Comparison of ENCODE assay signal across 12 mouse cellular contexts in genomic region chr5:151151549-151151948, GRCm38 (mm10).
DNase-seq lines count a peak whose midpoint lies in the region; ATAC-seq and TF ChIP-seq lines count a peak whose summit lies in the region.
"Had no signal": no experiment of that assay in that cellular context is flagged by ENCODE, and none has a peak within 500 bp of the region (broad histone marks: within the 10 kb centered on the region; RNA-seq: fewer than 3 reads in every experiment).

No protein-coding gene starts in this region.

- no peaks in the 10 kb centered on the region for H3K9me3 ChIP-seq in liver, postnatal 0 days (ENCODE audit: low read length)
- H3K9me3 ChIP-seq: limb, embryonic 12.5 days had no signal

- no peak for ATAC-seq in liver, postnatal 0 days

- DNase-seq in gastrocnemius, adult 2 months: peak; percentile 27
- DNase-seq in gastrocnemius, postnatal 10 days: no peak
- peak; percentile 85 for DNase-seq in liver, adult 2 months (ENCODE audit: extremely low read depth, low read depth, low spot score)
- DNase-seq in liver, postnatal 0 days: no peak
- peak; percentile 74 for DNase-seq in R1 (ENCODE audit: low read depth, low spot score)
- peak; percentile 34 to 38 for DNase-seq in layer of hippocampus, adult 8-10 months (ENCODE audit: low spot score in 2 of 2)
- no peak for DNase-seq in urinary bladder, postnatal 14 days (ENCODE audit: low spot score)
- no peak for DNase-seq in ovary, postnatal 36 days (ENCODE audit: low spot score)
- DNase-seq: kidney, postnatal 14 days had no signal

- TF ChIP-seq CTCF in gastrocnemius, adult 2 months (IDR thresholded peaks at IDR 0.05): peak; percentile 31; the same call in 1 of the 2 replicates
- TF ChIP-seq CTCF in liver, adult 2 months (IDR thresholded peaks at IDR 0.05; ENCODE audit: low read depth, low read length): peak; percentile 18; the same call in 1 of the 2 replicates
- no peak for TF ChIP-seq CTCF in liver, postnatal 0 days (IDR thresholded peaks at IDR 0.05; ENCODE audit: low read depth)

- peaks cover 57% of the 10 kb centered on the region for H3K79me2 ChIP-seq in liver, adult 2 months (ENCODE audit: control insufficient read depth, insufficient read depth, low read length)

- TF ChIP-seq EP300 in liver, postnatal 0 days (IDR thresholded peaks at IDR 0.05; ENCODE audit: low read depth): no peak

- no peak overlapping the region for H3K27ac ChIP-seq in gastrocnemius, adult 2 months
- peak overlapping the region; percentile 61 for H3K27ac ChIP-seq in liver, adult 2 months (replicated peaks; ENCODE audit: insufficient read depth, low read depth, low read length)
- H3K27ac ChIP-seq in liver, postnatal 0 days (ENCODE audit: low read depth): no peak overlapping the region
- H3K27ac ChIP-seq: limb, embryonic 12.5 days had no signal

- H3K27me3 ChIP-seq in liver, adult 2 months (ENCODE audit: control insufficient read depth, insufficient read depth, low read length): no peaks in the 10 kb centered on the region
- no peaks in the 10 kb centered on the region for H3K27me3 ChIP-seq in liver, postnatal 0 days (ENCODE audit: insufficient read depth, low read length)
- H3K27me3 ChIP-seq: CH12.LX; limb, embryonic 12.5 days had no signal

- H3K9ac ChIP-seq in liver, adult 2 months (ENCODE audit: low read depth, low read length): no peak overlapping the region
- no peak overlapping the region for H3K9ac ChIP-seq in liver, postnatal 0 days (replicated peaks)
- H3K9ac ChIP-seq: limb, embryonic 12.5 days had no signal

- no peak overlapping the region for H3K4me2 ChIP-seq in liver, postnatal 0 days (ENCODE audit: low read depth, low read length)
- H3K4me2 ChIP-seq: limb, embryonic 12.5 days had no signal

- H3K4me3 ChIP-seq in gastrocnemius, adult 2 months: no peak overlapping the region
- H3K4me3 ChIP-seq in liver, adult 2 months (ENCODE audit: insufficient read depth, low read depth, low read length): no peak overlapping the region
- no peak overlapping the region for H3K4me3 ChIP-seq in liver, postnatal 0 days (ENCODE audit: low read depth, low read length)
- H3K4me3 ChIP-seq: limb, embryonic 12.5 days; myocyte had no signal

- no peaks in the 10 kb centered on the region for H3K36me3 ChIP-seq in liver, adult 2 months (ENCODE audit: control insufficient read depth, insufficient read depth, low read length)
- no peaks in the 10 kb centered on the region for H3K36me3 ChIP-seq in liver, postnatal 0 days (replicated peaks; ENCODE audit: insufficient read depth, low read length)
- H3K36me3 ChIP-seq: limb, embryonic 12.5 days had no signal

- TF ChIP-seq POLR2A in liver, adult 2 months (IDR thresholded peaks at IDR 0.05; ENCODE audit: extremely low read depth, insufficient read depth, low read length): no peak

- WGBS in liver, adult 2 months: 49% methylated on average over 9 of the region's 9 CpGs
- WGBS in liver, postnatal 0 days (ENCODE audit: insufficient replicate concordance): 80% methylated on average over 9 of the region's 9 CpGs

- peaks cover 22% of the 10 kb centered on the region for H3K4me1 ChIP-seq in liver, adult 2 months (ENCODE audit: control insufficient read depth, insufficient read depth, low read length)
- H3K4me1 ChIP-seq in liver, postnatal 0 days (ENCODE audit: insufficient read depth): peaks cover 10% of the 10 kb centered on the region

- intact Hi-C loops in gastrocnemius, adult 2 months (cut with DNase I): no loop called here

Comparison
In these comparisons a context has a peak if more than half of its experiments do, and no peak if none do; other contexts are left out.
1. DNase-seq: peak in gastrocnemius, adult 2 months (single experiment), liver, adult 2 months (single experiment), R1 (single experiment) and layer of hippocampus, adult 8-10 months (2 of 2); none in gastrocnemius, postnatal 10 days (single experiment), liver, postnatal 0 days (single experiment), urinary bladder, postnatal 14 days (single experiment) and ovary, postnatal 36 days (single experiment).